Mouse (Mus musculus): ENCODE results near the gene Slc36a1.

- no peak for TF ChIP-seq CHD2 (IDR thresholded peaks at IDR 0.05; ENCODE audit: low read length)
- TF ChIP-seq POLR2AphosphoS2 (IDR thresholded peaks at IDR 0.05; ENCODE audit: low read depth, low read length) = no peak
- TF ChIP-seq SMC3 (IDR thresholded peaks at IDR 0.05; ENCODE audit: low read depth, low read length) = no peak
- TF ChIP-seq CTCF (conservative IDR thresholded peaks at IDR 0.05 in 1 of 2, IDR thresholded peaks at IDR 0.05 in 1 of 2; ENCODE audit: low read depth in 2 of 2, low read length in 2 of 2) = no peak
- no peak for TF ChIP-seq ZMIZ1 (IDR thresholded peaks at IDR 0.05; ENCODE audit: low read depth, low read length)
Measured at GRCm38 (mm10) chr11:55209626-55210353, 5.6 kb downstream of the Slc36a1 start.
